Mouse (Mus musculus) liver, postnatal 0 days (tissue): Measurements from ENCODE around the gene Ptpn13.

ENCODE experiments used
- CTCF ChIP-seq: sonication (generic); IDR thresholded peaks from 2 replicates; pipeline ENCODE4 v1.5.1; 2016; ENCODE audit warnings: antibody characterized with exemption, low read depth
- EP300 ChIP-seq: IDR thresholded peaks from 2 replicates; pipeline ENCODE4 v1.6.1; 2016; ENCODE audit warnings: antibody characterized with exemption, low read depth, mild to moderate bottlenecking

DNA sequence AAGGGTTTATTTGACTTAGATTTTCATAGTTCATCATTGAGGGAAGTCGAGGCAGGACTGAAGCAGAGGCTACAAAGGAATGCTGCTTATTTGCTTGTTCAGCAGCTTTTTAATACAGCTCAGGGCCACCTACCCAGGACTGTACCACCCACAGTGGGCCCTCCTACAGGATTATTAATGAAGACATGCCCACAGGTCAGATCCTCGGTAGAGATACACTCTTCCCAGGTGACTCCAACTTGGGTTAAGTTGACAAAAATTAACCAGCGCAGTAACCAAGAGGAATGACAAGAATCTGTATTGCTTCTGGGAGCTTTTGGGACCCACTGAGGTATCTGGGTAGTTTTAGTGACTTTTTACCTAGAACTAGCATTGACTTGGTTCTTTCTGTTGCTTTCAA lies 6.0 kb downstream of the Ptpn13 start:
- TF ChIP-seq CTCF (no peak), EP300 (no peak)
